Mouse (Mus musculus) MEL (cell line): Measurements from ENCODE around the gene Fam185a.

ENCODE experiments used
- BHLHE40 ChIP-seq: IDR thresholded peaks from 2 replicates; pipeline ENCODE4 v1.6.1; 2012; ENCODE audit warnings: low read depth, mild to moderate bottlenecking, inconsistent platforms, low read length, improper control_type of control experiment, borderline replicate concordance
- CHD2 ChIP-seq: IDR thresholded peaks from 2 replicates; pipeline ENCODE4 v1.6.1; 2011; ENCODE audit warnings: low read length, improper control_type of control experiment
- CTCF ChIP-seq, 3 experiments: IDR thresholded peaks in 2 of 3; conservative IDR thresholded peaks in 1 of 3; 2 replicates each; pipeline ENCODE4 v1.5.1; 2011 to 2012; ENCODE audit warnings: low read length in 3 of 3, low read depth in 2 of 3, mild to moderate bottlenecking in 2 of 3, improper control_type of control experiment in 1 of 3, inconsistent platforms in 1 of 3, mixed read lengths in 1 of 3, moderate library complexity in 1 of 3; ENCODE audit not compliant: control insufficient read depth in 1 of 3, insufficient read depth in 1 of 3, poor library complexity in 1 of 3, severe bottlenecking in 1 of 3
- EP300 ChIP-seq, 2 experiments: IDR thresholded peaks; 2 replicates each; pipeline ENCODE4 v1.6.1; 2011; ENCODE audit warnings: improper control_type of control experiment in 2 of 2, low read length in 2 of 2, low read depth in 1 of 2, mild to moderate bottlenecking in 1 of 2
- MAX ChIP-seq: IDR thresholded peaks from 2 replicates; pipeline ENCODE4 v1.6.1; 2011; ENCODE audit warnings: low read length, improper control_type of control experiment
- MYC ChIP-seq: IDR thresholded peaks from 2 replicates; pipeline ENCODE4 v1.6.1; 2011; ENCODE audit warnings: low read depth, mild to moderate bottlenecking, low read length, improper control_type of control experiment, moderate library complexity
- POLR2A ChIP-seq, 2 experiments: IDR thresholded peaks; 2 replicates each; pipeline ENCODE4 v1.6.1; 2011 to 2012; ENCODE audit warnings: low read length in 2 of 2, mild to moderate bottlenecking in 2 of 2, control low read depth in 1 of 2, improper control_type of control experiment in 1 of 2, low read depth in 1 of 2, moderate library complexity in 1 of 2; ENCODE audit not compliant: control insufficient read depth in 1 of 2, insufficient read depth in 1 of 2, poor library complexity in 1 of 2
- POLR2AphosphoS2 ChIP-seq: IDR thresholded peaks from 2 replicates; pipeline ENCODE4 v1.6.1; 2011; ENCODE audit warnings: low read length, improper control_type of control experiment
- POLR2AphosphoS5 ChIP-seq: IDR thresholded peaks from 2 replicates; pipeline ENCODE4 v1.6.1; 2012; ENCODE audit warnings: low read depth, borderline replicate concordance, mild to moderate bottlenecking, inconsistent platforms, low read length, moderate library complexity, mixed read lengths
- RAD21 ChIP-seq: IDR thresholded peaks from 2 replicates; pipeline ENCODE4 v1.6.1; 2011; ENCODE audit warnings: mild to moderate bottlenecking, low read depth, low read length, improper control_type of control experiment
- SMC3 ChIP-seq: IDR thresholded peaks from 2 replicates; pipeline ENCODE4 v1.6.1; 2011; ENCODE audit warnings: low read depth, low read length, improper control_type of control experiment
- USF2 ChIP-seq, 2 experiments: IDR thresholded peaks; 2 replicates each; pipeline ENCODE4 v1.6.1; 2011 to 2012; ENCODE audit warnings: improper control_type of control experiment in 2 of 2, low read length in 2 of 2, borderline replicate concordance in 1 of 2, inconsistent platforms in 1 of 2, low read depth in 1 of 2, mild to moderate bottlenecking in 1 of 2; ENCODE audit not compliant: insufficient read depth in 1 of 2
- ZC3H11A ChIP-seq: IDR thresholded peaks from 2 replicates; pipeline ENCODE4 v1.6.1; 2012; ENCODE audit warnings: low read depth, mild to moderate bottlenecking, inconsistent platforms, low read length, improper control_type of control experiment

GRCm38 (mm10) chr5:21424614-21425602 is at the start of gene Fam185a, which contains the start of gene Ccdc146:
- TF ChIP-seq CTCF (IDR thresholded peaks at IDR 0.05 in 2 of 3, conservative IDR thresholded peaks at IDR 0.05 in 1 of 3; ENCODE audit: control insufficient read depth in 1 of 3, insufficient read depth in 1 of 3, low read depth in 2 of 3, low read length in 3 of 3, poor library complexity in 1 of 3, severe bottlenecking in 1 of 3) (no peak), CHD2 (peak; percentile 92), POLR2A (IDR thresholded peaks at IDR 0.05; ENCODE audit: control insufficient read depth in 1 of 2, insufficient read depth in 1 of 2, low read depth in 1 of 2, low read length in 2 of 2, poor library complexity in 1 of 2) (peak; percentile 35 to 80; a peak in 2 of 4 replicates), MYC (peak; percentile 93), BHLHE40 (no peak), POLR2AphosphoS5 (no peak), USF2 (IDR thresholded peaks at IDR 0.05; ENCODE audit: borderline replicate concordance in 1 of 2, insufficient read depth in 1 of 2, low read depth in 1 of 2, low read length in 2 of 2) (no peak), EP300 (IDR thresholded peaks at IDR 0.05; ENCODE audit: low read depth in 1 of 2, low read length in 2 of 2) (no peak), RAD21 (no peak), SMC3 (no peak), MAX (peak; percentile 90), ZC3H11A (no peak), POLR2AphosphoS2 (no peak)
